Mouse (Mus musculus): ENCODE measurements around the gene Esrra. TPM values are rescaled to one million over a fixed set of nuclear protein-coding genes. Genes with fewer than 3 reads are reported as not detected.
A peak's percentile ranks its signal among the peaks of the same experiment; 100 is the strongest.

The Esrra gene
- total RNA-seq, 2 experiments from 2014 or later, result 56.0 to 60.9 TPM

- peak in 1 of 2 experiments; percentile 43 for DNase-seq (ENCODE audit: low spot score in 2 of 2)
- intact Hi-C loops (cut with DNase I), result no loop called here
Observed at GRCm38 (mm10) chr19:6869355-6869754, 52.3 kb downstream of the Esrra start.

DNA sequence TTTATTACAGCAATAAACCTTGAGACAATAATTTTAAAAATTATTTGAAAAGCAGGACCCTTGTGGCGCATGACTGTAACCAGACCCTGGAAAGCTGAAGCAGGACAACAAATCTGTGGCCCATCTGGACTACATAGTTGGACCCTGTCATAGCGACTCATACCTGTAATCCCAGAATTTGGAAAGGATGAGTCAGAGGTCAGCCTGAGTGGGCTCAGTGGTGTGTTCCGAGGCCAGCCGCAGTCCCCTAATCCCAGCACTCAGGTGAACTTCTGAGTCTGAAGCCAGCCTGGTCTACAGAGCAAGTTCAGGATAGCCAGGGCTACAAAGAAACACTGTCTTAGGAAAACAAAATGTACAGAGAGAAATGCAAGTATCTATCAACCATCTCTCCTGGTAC lies 60.2 kb downstream of the Esrra start:
- no peak for DNase-seq (ENCODE audit: low spot score in 2 of 2)
- intact Hi-C loops (cut with DNase I), result no loop called here

Small RNA genes within 50 kb of the gene (microRNA-seq; reads per million reads assigned to microRNA genes)
- gene Mir6990, result 7.7 to 9.4 reads per million in 2 experiments

Other genes starting within 250 kb of the Esrra start
- 10 to 100 TPM; 30.4 to 32.8 TPM for gene Rps6ka4, start 81.2 kb downstream of the Esrra start, total RNA-seq (2021)
- gene Ccdc88b, start 63.6 kb downstream of the Esrra start, total RNA-seq (2021), result 1 to 10 TPM; 2.6 to 3.4 TPM
- gene Trmt112, start 12.1 kb downstream of the Esrra start, total RNA-seq (2021), result 10 to 100 TPM; 34.4 to 36.5 TPM
- gene Prdx5, start 11.7 kb downstream of the Esrra start, total RNA-seq (2021), result 100 to 1,000 TPM; 354 to 355 TPM
- 10 to 100 TPM; 23.0 to 28.8 TPM for gene Catsperz, start 3.6 kb upstream of the Esrra start, total RNA-seq (2021)
- 10 to 100 TPM; 44.9 to 50.4 TPM for gene Kcnk4, start 12.7 kb upstream of the Esrra start, total RNA-seq (2021)
- 10 to 100 TPM; 35.2 to 36.0 TPM for gene Bad, start 20.0 kb upstream of the Esrra start, total RNA-seq (2021)
- gene Gpr137, start 20.7 kb upstream of the Esrra start, total RNA-seq (2021), result 10 to 100 TPM; 91.5 to 92.3 TPM
- gene Ppp1r14b, start 53.2 kb upstream of the Esrra start, total RNA-seq (2021), result 10 to 100 TPM; 55.4 to 71.5 TPM
- 10 to 100 TPM; 13.4 to 13.6 TPM for gene Plcb3, start 54.7 kb upstream of the Esrra start, total RNA-seq (2021)
- 10 to 100 TPM; 69.4 to 78.8 TPM for gene Fkbp2, start 58.7 kb upstream of the Esrra start, total RNA-seq (2021)
- gene Vegfb, start 65.8 kb upstream of the Esrra start, total RNA-seq (2021), result 10 to 100 TPM; 64.3 to 75.4 TPM
- gene Dnajc4, start 70.8 kb upstream of the Esrra start, total RNA-seq (2021), result 10 to 100 TPM; 21.1 to 21.2 TPM
- 10 to 100 TPM in 1 of 2 experiments, 1 to 10 TPM in 1; 8.7 to 10.1 TPM for gene Nudt22, start 74.3 kb upstream of the Esrra start, total RNA-seq (2021)
- gene Trpt1, start 74.3 kb upstream of the Esrra start, total RNA-seq (2021), result 10 to 100 TPM; 19.1 to 20.7 TPM
- 1 to 10 TPM; 4.5 to 4.6 TPM for gene Fermt3, start 97.7 kb upstream of the Esrra start, total RNA-seq (2021)
- gene Stip1, start 118.2 kb upstream of the Esrra start, total RNA-seq (2021), result 100 to 1,000 TPM; 155 to 165 TPM
- gene Macrod1, start 135.0 kb upstream of the Esrra start, total RNA-seq (2021), result 10 to 100 TPM in 1 of 2 experiments, 1 to 10 TPM in 1; 8.4 to 11.3 TPM
- 10 to 100 TPM; 33.0 to 35.2 TPM for gene Flrt1, start 183.9 kb upstream of the Esrra start, total RNA-seq (2021)

Data from left cerebral cortex, postnatal 14 days (tissue).